Mouse (Mus musculus): Measurements from ENCODE around the gene Vav1. TPM values are rescaled to one million over a fixed set of nuclear protein-coding genes. Genes with fewer than 3 reads are reported as not detected.
A peak's percentile ranks its signal among the peaks of the same experiment; 100 is the strongest.

Vav1 gene
- polyA plus RNA-seq, 1 experiment from 2014 or later = 1.4 TPM

- Histone ChIP-seq H3K4me1 (replicated peaks; ENCODE audit: control insufficient read depth, insufficient read depth) (no peaks in the 10 kb centered on the region), H3K27me3 (ENCODE audit: control insufficient read depth, insufficient read depth, low read length) (no peaks in the 10 kb centered on the region), H3K9me3 (ENCODE audit: control insufficient read depth, low read length) (no peaks in the 10 kb centered on the region), H3K27ac (replicated peaks) (no peak overlapping the region), H3K4me2 (replicated peaks; ENCODE audit: low read depth) (no peak overlapping the region), H3K4me3 (ENCODE audit: low read depth, low read length) (no peak overlapping the region), H3K36me3 (ENCODE audit: control insufficient read depth, insufficient read depth, low read length) (no peaks in the 10 kb centered on the region), H3K9ac (ENCODE audit: low read length) (no peak overlapping the region)
- ATAC-seq (ENCODE audit: low FRiP score, low TSS enrichment) (0 out of 2 replicates have a peak, but pooled peaks have one; percentile 12), DNase-seq (ENCODE audit: low spot score) (no peak)
- 80% methylated on average over 12 of the region's 12 CpGs for WGBS
- TF ChIP-seq EP300 (optimal IDR thresholded peaks at IDR 0.05) (no peak), CTCF (IDR thresholded peaks at IDR 0.05; ENCODE audit: low read depth) (no peak)
Measured at GRCm38 (mm10) chr17:57297040-57297439, 18.1 kb downstream of the Vav1 start.

- no peaks in the 10 kb centered on the region for H3K36me3 ChIP-seq (ENCODE audit: control insufficient read depth, insufficient read depth, low read length)
- no peaks in the 10 kb centered on the region for H3K9me3 ChIP-seq (ENCODE audit: control insufficient read depth, low read length)
- ATAC-seq (ENCODE audit: low FRiP score, low TSS enrichment) (no peak), DNase-seq (ENCODE audit: low spot score) (no peak)
- H3K4me2 ChIP-seq (replicated peaks; ENCODE audit: low read depth) = no peak overlapping the region
- H3K27me3 ChIP-seq (ENCODE audit: control insufficient read depth, insufficient read depth, low read length) = no peaks in the 10 kb centered on the region
- WGBS = 53% methylated on average over 4 of the region's 4 CpGs
- H3K27ac ChIP-seq (replicated peaks) = no peak overlapping the region
- no peak overlapping the region for H3K9ac ChIP-seq (ENCODE audit: low read length)
- TF ChIP-seq CTCF (IDR thresholded peaks at IDR 0.05; ENCODE audit: low read depth) (no peak), EP300 (optimal IDR thresholded peaks at IDR 0.05) (no peak)
- no peaks in the 10 kb centered on the region for H3K4me1 ChIP-seq (replicated peaks; ENCODE audit: control insufficient read depth, insufficient read depth)
- H3K4me3 ChIP-seq (ENCODE audit: low read depth, low read length) = no peak overlapping the region
Measured at GRCm38 (mm10) chr17:57305593-57305992, 26.7 kb downstream of the Vav1 start.

GRCm38 (mm10) chr17:57307074-57307473 is 28.2 kb downstream of the Vav1 start:
- ATAC-seq (ENCODE audit: low FRiP score, low TSS enrichment) = no peak
- no peak overlapping the region for H3K4me3 ChIP-seq (ENCODE audit: low read depth, low read length)
- no peak overlapping the region for H3K27ac ChIP-seq (replicated peaks)
- no peaks in the 10 kb centered on the region for H3K36me3 ChIP-seq (ENCODE audit: control insufficient read depth, insufficient read depth, low read length)
- 65% methylated on average over 6 of the region's 6 CpGs for WGBS
- H3K9ac ChIP-seq (ENCODE audit: low read length) = no peak overlapping the region
- no peak overlapping the region for H3K4me2 ChIP-seq (replicated peaks; ENCODE audit: low read depth)
- H3K4me1 ChIP-seq (replicated peaks; ENCODE audit: control insufficient read depth, insufficient read depth) = no peaks in the 10 kb centered on the region
- no peak for TF ChIP-seq EP300 (optimal IDR thresholded peaks at IDR 0.05)
- no peak for TF ChIP-seq CTCF (IDR thresholded peaks at IDR 0.05; ENCODE audit: low read depth)
- DNase-seq (ENCODE audit: low spot score) = no peak
- no peaks in the 10 kb centered on the region for H3K9me3 ChIP-seq (ENCODE audit: control insufficient read depth, low read length)
- H3K27me3 ChIP-seq (ENCODE audit: control insufficient read depth, insufficient read depth, low read length) = no peaks in the 10 kb centered on the region

- peak; percentile 25 for DNase-seq (ENCODE audit: low spot score)
- no peak for TF ChIP-seq EP300 (optimal IDR thresholded peaks at IDR 0.05)
- TF ChIP-seq CTCF (IDR thresholded peaks at IDR 0.05; ENCODE audit: low read depth) = no peak
- H3K9me3 ChIP-seq (ENCODE audit: control insufficient read depth, low read length) = no peaks in the 10 kb centered on the region
- H3K9ac ChIP-seq (ENCODE audit: low read length) = no peak overlapping the region
- ATAC-seq (ENCODE audit: low FRiP score, low TSS enrichment) = peak; percentile 66; the same call in 1 of the 2 replicates
- no peaks in the 10 kb centered on the region for H3K4me1 ChIP-seq (replicated peaks; ENCODE audit: control insufficient read depth, insufficient read depth)
- 32% methylated on average over 13 of the region's 13 CpGs for WGBS
- H3K36me3 ChIP-seq (ENCODE audit: control insufficient read depth, insufficient read depth, low read length) = no peaks in the 10 kb centered on the region
- no peak overlapping the region for H3K27ac ChIP-seq (replicated peaks)
- no peak overlapping the region for H3K4me2 ChIP-seq (replicated peaks; ENCODE audit: low read depth)
- no peak overlapping the region for H3K4me3 ChIP-seq (ENCODE audit: low read depth, low read length)
- no peaks in the 10 kb centered on the region for H3K27me3 ChIP-seq (ENCODE audit: control insufficient read depth, insufficient read depth, low read length)
Measured at GRCm38 (mm10) chr17:57311801-57312200, 32.9 kb downstream of the Vav1 start.

GRCm38 (mm10) chr17:57327615-57328014 is 48.7 kb downstream of the Vav1 start:
- H3K9me3 ChIP-seq (ENCODE audit: control insufficient read depth, low read length) = no peaks in the 10 kb centered on the region
- H3K36me3 ChIP-seq (ENCODE audit: control insufficient read depth, insufficient read depth, low read length) = no peaks in the 10 kb centered on the region
- no peak overlapping the region for H3K4me2 ChIP-seq (replicated peaks; ENCODE audit: low read depth)
- TF ChIP-seq CTCF (IDR thresholded peaks at IDR 0.05; ENCODE audit: low read depth) (no peak), EP300 (optimal IDR thresholded peaks at IDR 0.05) (no peak)
- H3K4me3 ChIP-seq (ENCODE audit: low read depth, low read length) = no peak overlapping the region
- no peaks in the 10 kb centered on the region for H3K27me3 ChIP-seq (ENCODE audit: control insufficient read depth, insufficient read depth, low read length)
- no peak for DNase-seq (ENCODE audit: low spot score)
- no peaks in the 10 kb centered on the region for H3K4me1 ChIP-seq (replicated peaks; ENCODE audit: control insufficient read depth, insufficient read depth)
- no peak overlapping the region for H3K9ac ChIP-seq (ENCODE audit: low read length)
- no peak overlapping the region for H3K27ac ChIP-seq (replicated peaks)
- no peak for ATAC-seq (ENCODE audit: low FRiP score, low TSS enrichment)
- 46% methylated on average over 8 of the region's 8 CpGs for WGBS

GRCm38 (mm10) chr17:57328944-57329343 is 50.0 kb downstream of the Vav1 start:
- Histone ChIP-seq H3K27me3 (ENCODE audit: control insufficient read depth, insufficient read depth, low read length) (no peaks in the 10 kb centered on the region), H3K9ac (ENCODE audit: low read length) (no peak overlapping the region), H3K27ac (replicated peaks) (no peak overlapping the region), H3K36me3 (ENCODE audit: control insufficient read depth, insufficient read depth, low read length) (no peaks in the 10 kb centered on the region), H3K4me2 (replicated peaks; ENCODE audit: low read depth) (no peak overlapping the region), H3K9me3 (ENCODE audit: control insufficient read depth, low read length) (no peaks in the 10 kb centered on the region), H3K4me1 (replicated peaks; ENCODE audit: control insufficient read depth, insufficient read depth) (no peaks in the 10 kb centered on the region), H3K4me3 (ENCODE audit: low read depth, low read length) (no peak overlapping the region)
- no peak for ATAC-seq (ENCODE audit: low FRiP score, low TSS enrichment)
- no peak for TF ChIP-seq EP300 (optimal IDR thresholded peaks at IDR 0.05)
- WGBS = 36% methylated on average over 4 of the region's 6 CpGs
- no peak for DNase-seq (ENCODE audit: low spot score)
